Mouse (Mus musculus): ENCODE measurements around the gene Olfr8. TPM values are rescaled to one million over a fixed set of nuclear protein-coding genes. Genes with fewer than 3 reads are reported as not detected.
"Not testable (repeated sequence)": the region's sequence is repeated elsewhere in the genome, so short reads cannot be mapped to it uniquely, and the experiment has no call there.

Olfr8 gene
- polyA plus RNA-seq (2015; fragmentation: Nextera tagmentation; extraction: Ambion mirVana) = not detected in 2 replicates

DNA sequence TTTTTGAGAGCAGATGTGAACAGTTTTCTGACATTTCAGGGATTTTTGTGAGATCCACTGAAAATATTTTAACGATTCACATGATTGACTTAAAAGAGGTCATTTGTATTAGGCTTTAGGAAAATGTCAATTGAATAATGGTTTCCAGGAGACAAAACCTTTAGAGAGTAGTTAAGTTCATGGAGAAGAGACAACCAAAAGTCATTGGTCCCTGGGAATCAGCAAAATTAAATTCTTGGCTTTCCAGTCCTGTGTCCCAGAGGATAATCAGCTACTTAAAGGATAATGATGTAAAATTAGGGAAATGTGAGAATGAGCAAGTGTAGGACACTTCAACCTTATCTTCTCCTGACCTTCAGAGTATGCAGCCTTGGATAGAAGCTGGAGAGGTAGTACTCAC, at the start of gene Olfr8:
TSS of gene Olfr8 (plus strand) at position 301 of the 400 bp plus-strand sequence.
- H3K4me1 ChIP-seq (ENCODE audit: control insufficient read depth, insufficient read depth, low read length); ATAC-seq (ENCODE audit: insufficient read depth, low FRiP score); H3K4me2 ChIP-seq (ENCODE audit: low read depth, low read length); H3K27ac ChIP-seq (ENCODE audit: low read length); H3K4me3 ChIP-seq (replicated peaks; ENCODE audit: low read length); H3K9ac ChIP-seq (ENCODE audit: low read length); H3K9me3 ChIP-seq (replicated peaks; ENCODE audit: control insufficient read depth, low read length); H3K36me3 ChIP-seq (ENCODE audit: control insufficient read depth, insufficient read depth, low read length); H3K27me3 ChIP-seq (ENCODE audit: control insufficient read depth, insufficient read depth, low read length): not testable (repeated sequence)
- 85% methylated on average over 1 of the region's 1 CpGs for WGBS

GRCm38 (mm10) chr10:78912871-78913270, 37.6 kb upstream of the Olfr8 start, which contains the start of gene Olfr1354:
Gene Olfr1354 (plus strand): TSS chr10:78913171.
- not testable (repeated sequence) for H3K27me3 ChIP-seq (ENCODE audit: control insufficient read depth, insufficient read depth, low read length); H3K9me3 ChIP-seq (replicated peaks; ENCODE audit: control insufficient read depth, low read length); H3K9ac ChIP-seq (ENCODE audit: low read length); H3K4me1 ChIP-seq (ENCODE audit: control insufficient read depth, insufficient read depth, low read length); H3K4me2 ChIP-seq (ENCODE audit: low read depth, low read length); H3K4me3 ChIP-seq (replicated peaks; ENCODE audit: low read length); ATAC-seq (ENCODE audit: insufficient read depth, low FRiP score); H3K27ac ChIP-seq (ENCODE audit: low read length); H3K36me3 ChIP-seq (ENCODE audit: control insufficient read depth, insufficient read depth, low read length)
- 82% methylated on average over 1 of the region's 1 CpGs for WGBS

GRCm38 (mm10) chr10:78963009-78963408, 12.6 kb downstream of the Olfr8 start, which contains the start of gene Olfr1353:
Gene Olfr1353 (plus strand): TSS chr10:78963309.
- not testable (repeated sequence) for H3K36me3 ChIP-seq (ENCODE audit: control insufficient read depth, insufficient read depth, low read length); H3K27ac ChIP-seq (ENCODE audit: low read length); H3K4me1 ChIP-seq (ENCODE audit: control insufficient read depth, insufficient read depth, low read length); H3K9ac ChIP-seq (ENCODE audit: low read length); ATAC-seq (ENCODE audit: insufficient read depth, low FRiP score); H3K4me3 ChIP-seq (replicated peaks; ENCODE audit: low read length); H3K4me2 ChIP-seq (ENCODE audit: low read depth, low read length); H3K27me3 ChIP-seq (ENCODE audit: control insufficient read depth, insufficient read depth, low read length); H3K9me3 ChIP-seq (replicated peaks; ENCODE audit: control insufficient read depth, low read length)

- ATAC-seq (ENCODE audit: insufficient read depth, low FRiP score) = no peak
- H3K4me2 ChIP-seq (ENCODE audit: low read depth, low read length) = no peak within 1 kb of the TSS
Observed at GRCm38 (mm10) chr10:78980750-78981149, 30.3 kb downstream of the Olfr8 start, which contains the start of gene Olfr1352. Gene Olfr1352 (plus strand): TSS chr10:78981050.

More at GRCm38 (mm10) chr10:78980750-78981149, 30.3 kb downstream of the Olfr8 start, which contains the start of gene Olfr1352:
- no peak within 1 kb of the TSS for H3K27ac ChIP-seq (ENCODE audit: low read length)
- H3K27me3 ChIP-seq (ENCODE audit: control insufficient read depth, insufficient read depth, low read length) = no peaks in the 10 kb centered on the region
- H3K4me3 ChIP-seq (replicated peaks; ENCODE audit: low read length) = no peak within 1 kb of the TSS
- H3K9ac ChIP-seq (ENCODE audit: low read length) = no peak within 1 kb of the TSS
- H3K9me3 ChIP-seq (replicated peaks; ENCODE audit: control insufficient read depth, low read length) = no peaks in the 10 kb centered on the region
- H3K36me3 ChIP-seq (ENCODE audit: control insufficient read depth, insufficient read depth, low read length) = no peaks in the 10 kb centered on the region
- no peaks in the 10 kb centered on the region for H3K4me1 ChIP-seq (ENCODE audit: control insufficient read depth, insufficient read depth, low read length)

Other genes with a start within 250 kb of the Olfr8 start
- 3.0 and 4.8 TPM in 2 replicates for gene Casp14, start 232.3 kb upstream of the Olfr8 start, polyA plus RNA-seq (2015; fragmentation: Nextera tagmentation; extraction: Ambion mirVana)
- gene Ccdc105, start 197.6 kb upstream of the Olfr8 start, polyA plus RNA-seq (2015; fragmentation: Nextera tagmentation; extraction: Ambion mirVana) = not detected in 2 replicates
- 0.65 and 0.67 TPM in 2 replicates for gene Slc1a6, start 170.1 kb upstream of the Olfr8 start, polyA plus RNA-seq (2015; fragmentation: Nextera tagmentation; extraction: Ambion mirVana)
- not detected in 2 replicates for gene Olfr1356, start 98.5 kb upstream of the Olfr8 start, polyA plus RNA-seq (2015; fragmentation: Nextera tagmentation; extraction: Ambion mirVana)
- not detected in 2 replicates for gene Olfr1355, start 75.1 kb upstream of the Olfr8 start, polyA plus RNA-seq (2015; fragmentation: Nextera tagmentation; extraction: Ambion mirVana)
- not detected in 2 replicates for gene Olfr1354, start 37.5 kb upstream of the Olfr8 start, polyA plus RNA-seq (2015; fragmentation: Nextera tagmentation; extraction: Ambion mirVana)
- gene Olfr1353, start 12.7 kb downstream of the Olfr8 start, polyA plus RNA-seq (2015; fragmentation: Nextera tagmentation; extraction: Ambion mirVana) = not detected in 2 replicates
- not detected in 2 replicates for gene Olfr1352, start 30.4 kb downstream of the Olfr8 start, polyA plus RNA-seq (2015; fragmentation: Nextera tagmentation; extraction: Ambion mirVana)
- not detected in 2 replicates for gene Olfr1351, start 61.8 kb downstream of the Olfr8 start, polyA plus RNA-seq (2015; fragmentation: Nextera tagmentation; extraction: Ambion mirVana)
- gene Olfr57, start 78.1 kb downstream of the Olfr8 start, polyA plus RNA-seq (2015; fragmentation: Nextera tagmentation; extraction: Ambion mirVana) = not detected in 2 replicates
- gene 2610008E11Rik, start 147.0 kb downstream of the Olfr8 start, polyA plus RNA-seq (2015; fragmentation: Nextera tagmentation; extraction: Ambion mirVana) = 21.6 and 22.7 TPM in 2 replicates
- not detected in 2 replicates for gene Vmn2r80, start 198.1 kb downstream of the Olfr8 start, polyA plus RNA-seq (2015; fragmentation: Nextera tagmentation; extraction: Ambion mirVana)